In the genomic region with DNA sequence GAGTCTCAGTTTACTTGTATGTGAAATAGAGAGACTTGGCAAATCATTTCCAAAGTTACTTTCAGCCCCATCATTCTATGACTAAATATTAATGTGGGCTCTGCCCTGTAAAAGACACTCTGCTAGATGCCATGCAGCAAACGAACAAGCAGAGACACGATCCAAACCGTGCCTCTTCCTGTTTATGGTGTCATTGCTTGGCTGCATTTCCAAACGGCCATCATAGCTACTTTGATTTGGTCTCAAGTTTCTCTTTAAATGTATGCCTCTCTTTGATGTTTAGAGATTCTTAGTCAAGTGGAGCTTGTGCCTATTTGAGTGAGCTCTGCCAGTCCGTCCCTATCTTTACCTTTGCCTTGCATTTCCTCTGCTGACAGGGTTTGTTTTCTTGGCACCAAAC, we compare ENCODE assay signal across 10 mouse cellular contexts.
A peak's percentile ranks its signal among the peaks of the same experiment; 100 is the strongest.
DNase-seq lines count a peak whose midpoint lies in the region; ATAC-seq and TF ChIP-seq lines count a peak whose summit lies in the region.
"Had no signal": no experiment of that assay in that cellular context is flagged by ENCODE, and none has a peak within 500 bp of the region (broad histone marks: within the 10 kb centered on the region; RNA-seq: fewer than 3 reads in every experiment).

No protein-coding gene starts in this region.

- H3K4me1 ChIP-seq in intestine, embryonic 14.5 days (replicated peaks; ENCODE audit: control insufficient read depth, insufficient read depth, low read length) = peaks cover 19% of the 10 kb centered on the region
- no peaks in the 10 kb centered on the region for H3K4me1 ChIP-seq in intestine, postnatal 0 days (replicated peaks; ENCODE audit: control insufficient read depth, insufficient read depth, low read length)
- H3K4me1 ChIP-seq in embryonic facial prominence, embryonic 10.5 days = peaks cover 15% of the 10 kb centered on the region
- H3K4me1 ChIP-seq in hindbrain, embryonic 12.5 days = peaks cover 13% of the 10 kb centered on the region

- no peak for TF ChIP-seq CTCF in intestine, postnatal 0 days (IDR thresholded peaks at IDR 0.05; ENCODE audit: low read depth)
- TF ChIP-seq CTCF in gastrocnemius, adult 2 months (IDR thresholded peaks at IDR 0.05) = no peak

- H3K36me3 ChIP-seq in intestine, embryonic 14.5 days (ENCODE audit: control insufficient read depth, insufficient read depth, low read length) = no peaks in the 10 kb centered on the region
- H3K36me3 ChIP-seq in intestine, postnatal 0 days (ENCODE audit: control insufficient read depth, insufficient read depth) = no peaks in the 10 kb centered on the region
- no peaks in the 10 kb centered on the region for H3K36me3 ChIP-seq in embryonic facial prominence, embryonic 10.5 days (replicated peaks)
- no peaks in the 10 kb centered on the region for H3K36me3 ChIP-seq in hindbrain, embryonic 12.5 days
- H3K36me3 ChIP-seq: liver, embryonic 12.5 days had no signal

- WGBS in intestine, embryonic 14.5 days = 39% methylated on average over 5 of the region's 5 CpGs
- 50% methylated on average over 5 of the region's 5 CpGs for WGBS in intestine, postnatal 0 days
- 65% methylated on average over 5 of the region's 5 CpGs for WGBS in embryonic facial prominence, embryonic 10.5 days
- 64% methylated on average over 5 of the region's 5 CpGs for WGBS in hindbrain, embryonic 12.5 days

- DNase-seq in intestine, embryonic 14.5 days (ENCODE audit: low spot score) = no peak
- no peak for DNase-seq in embryonic facial prominence, embryonic 10.5 days (ENCODE audit: low spot score)
- peak; percentile 41 for DNase-seq in lung, postnatal 14 days
- DNase-seq in gastrocnemius, adult 2 months = no peak
- no peak for DNase-seq in left cerebral cortex, postnatal 4 days
- DNase-seq: thymus, postnatal 36 days had no signal

- no peak overlapping the region; the same call in 1 of the 2 replicates for H3K4me2 ChIP-seq in intestine, embryonic 14.5 days (ENCODE audit: low read length)
- H3K4me2 ChIP-seq in intestine, postnatal 0 days (replicated peaks; ENCODE audit: low read depth) = no peak overlapping the region
- H3K4me2 ChIP-seq in hindbrain, embryonic 12.5 days (replicated peaks) = no peak overlapping the region
- H3K4me2 ChIP-seq: liver, embryonic 12.5 days had no signal

- no peak overlapping the region for H3K4me3 ChIP-seq in intestine, embryonic 14.5 days (ENCODE audit: low read depth, low read length)
- H3K4me3 ChIP-seq in intestine, postnatal 0 days (ENCODE audit: low read depth, low read length) = no peak overlapping the region
- no peak overlapping the region for H3K4me3 ChIP-seq in embryonic facial prominence, embryonic 10.5 days
- H3K4me3 ChIP-seq in hindbrain, embryonic 12.5 days = no peak overlapping the region
- no peak overlapping the region for H3K4me3 ChIP-seq in gastrocnemius, adult 2 months
- H3K4me3 ChIP-seq: liver, embryonic 12.5 days; myocyte had no signal

- no peak overlapping the region for H3K9ac ChIP-seq in intestine, embryonic 14.5 days (ENCODE audit: low read length)
- H3K9ac ChIP-seq in intestine, postnatal 0 days (ENCODE audit: low read depth, low read length) = no peak overlapping the region
- no peak overlapping the region for H3K9ac ChIP-seq in hindbrain, embryonic 12.5 days
- H3K9ac ChIP-seq: liver, embryonic 12.5 days had no signal

- peak overlapping the region; percentile 18; the same call in 1 of the 2 replicates for H3K27ac ChIP-seq in intestine, embryonic 14.5 days (ENCODE audit: low read depth)
- H3K27ac ChIP-seq in intestine, postnatal 0 days (ENCODE audit: low read depth, low read length) = no peak overlapping the region
- 0 out of 2 replicates have a peak overlapping the region, but pooled peaks have one; percentile 40 for H3K27ac ChIP-seq in embryonic facial prominence, embryonic 10.5 days (replicated peaks)
- no peak overlapping the region for H3K27ac ChIP-seq in hindbrain, embryonic 12.5 days
- no peak overlapping the region for H3K27ac ChIP-seq in gastrocnemius, adult 2 months
- H3K27ac ChIP-seq: liver, embryonic 12.5 days had no signal

- H3K9me3 ChIP-seq in intestine, embryonic 14.5 days (ENCODE audit: control insufficient read depth, low read length) = no peaks in the 10 kb centered on the region
- H3K9me3 ChIP-seq in intestine, postnatal 0 days (ENCODE audit: control insufficient read depth) = no peaks in the 10 kb centered on the region
- no peaks in the 10 kb centered on the region for H3K9me3 ChIP-seq in embryonic facial prominence, embryonic 10.5 days
- H3K9me3 ChIP-seq in hindbrain, embryonic 12.5 days (replicated peaks) = no peaks in the 10 kb centered on the region
- H3K9me3 ChIP-seq: liver, embryonic 12.5 days had no signal

- intact Hi-C loops in gastrocnemius, adult 2 months (cut with DNase I) = no loop called here
- intact Hi-C loops in left cerebral cortex, postnatal 4 days (cut with DNase I) = no loop called here

- H3K27me3 ChIP-seq in intestine, embryonic 14.5 days (replicated peaks; ENCODE audit: control insufficient read depth, insufficient read depth, low read length) = no peaks in the 10 kb centered on the region
- no peaks in the 10 kb centered on the region for H3K27me3 ChIP-seq in intestine, postnatal 0 days (replicated peaks; ENCODE audit: control insufficient read depth, insufficient read depth, low read length)
- no peaks in the 10 kb centered on the region for H3K27me3 ChIP-seq in embryonic facial prominence, embryonic 10.5 days (replicated peaks; ENCODE audit: low read depth, poor library complexity, severe bottlenecking)
- H3K27me3 ChIP-seq in hindbrain, embryonic 12.5 days = no peaks in the 10 kb centered on the region
- H3K27me3 ChIP-seq: liver, embryonic 12.5 days had no signal

- ATAC-seq in intestine, embryonic 14.5 days (replicated peaks; ENCODE audit: low FRiP score, low TSS enrichment, low read depth) = no peak
- ATAC-seq in intestine, postnatal 0 days = no peak
- peak; percentile 3; the same call in 1 of the 2 replicates for ATAC-seq in hindbrain, embryonic 12.5 days (ENCODE audit: low FRiP score)
- ATAC-seq: liver, embryonic 12.5 days had no signal

Comparison
In these comparisons a context has a peak if more than half of its experiments do, and no peak if none do; other contexts are left out.
1. H3K27ac ChIP-seq: peak in intestine, embryonic 14.5 days (single experiment) and embryonic facial prominence, embryonic 10.5 days (single experiment); none in intestine, postnatal 0 days (single experiment), hindbrain, embryonic 12.5 days (single experiment) and gastrocnemius, adult 2 months (single experiment).